Mouse (Mus musculus): ENCODE data around the gene Keap1.
"Not testable (repeated sequence)": the region's sequence is repeated elsewhere in the genome, so short reads cannot be mapped to it uniquely, and the experiment has no call there.

The Keap1 gene

DNA sequence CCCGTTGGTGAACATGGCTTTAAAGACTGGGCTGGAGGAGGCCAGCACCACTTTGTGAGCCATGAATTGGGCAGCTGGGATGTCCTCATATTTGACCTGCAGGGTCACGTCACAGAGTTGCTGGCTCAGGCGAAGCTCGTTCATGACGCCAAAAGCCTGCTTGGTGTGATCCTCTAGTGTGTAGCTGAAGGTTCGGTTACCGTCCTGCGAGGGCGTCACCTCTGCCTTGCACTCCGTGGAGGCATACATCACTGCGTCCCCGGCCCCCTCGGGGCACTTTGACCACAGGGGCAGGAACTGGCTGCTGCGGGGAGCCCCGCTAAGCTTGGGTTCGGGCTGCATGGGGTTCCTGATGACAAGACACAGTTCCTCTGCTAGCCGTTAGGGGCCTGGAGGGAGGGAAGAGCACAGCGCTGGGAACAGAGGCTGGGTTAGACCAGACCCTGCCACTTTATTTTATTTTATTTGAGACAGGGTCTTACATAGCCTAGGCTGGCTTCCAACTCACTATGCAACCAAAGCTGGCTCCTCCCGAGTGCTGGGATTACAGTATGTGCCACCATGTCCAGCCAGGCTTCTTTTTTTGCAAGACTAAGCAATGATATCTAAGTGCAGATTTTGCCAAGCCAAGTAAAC lies 1.7 kb downstream of the Keap1 start:
- in situ Hi-C loops (cut with MboI; ENCODE audit: low pct_unique_long_range_greater_than_20kb in 1 of 2, low sequenced_read_pairs in 2 of 2, unreplicated experiment in 1 of 2), result no loop called here

DNA sequence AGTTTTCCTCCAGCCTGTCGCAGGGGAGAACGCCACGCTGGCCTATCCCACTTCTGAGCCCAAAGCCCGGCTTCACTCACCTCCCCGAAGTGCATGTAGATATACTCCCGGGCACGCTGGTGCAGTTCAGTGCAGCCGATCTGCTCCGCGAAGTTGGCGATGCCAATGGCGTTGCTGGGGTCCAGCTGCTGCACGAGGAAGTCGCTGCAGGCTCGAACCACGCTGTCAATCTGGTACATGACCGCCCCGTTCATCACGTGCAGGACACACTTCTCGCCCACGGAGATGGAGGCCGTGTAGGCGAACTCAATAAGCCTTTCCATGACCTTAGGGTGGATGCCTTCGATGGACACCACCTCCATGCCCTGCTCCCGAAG lies 2.2 kb downstream of the Keap1 start:
- in situ Hi-C loops (cut with MboI; ENCODE audit: low pct_unique_long_range_greater_than_20kb in 1 of 2, low sequenced_read_pairs in 2 of 2, unreplicated experiment in 1 of 2), result no loop called here

DNA sequence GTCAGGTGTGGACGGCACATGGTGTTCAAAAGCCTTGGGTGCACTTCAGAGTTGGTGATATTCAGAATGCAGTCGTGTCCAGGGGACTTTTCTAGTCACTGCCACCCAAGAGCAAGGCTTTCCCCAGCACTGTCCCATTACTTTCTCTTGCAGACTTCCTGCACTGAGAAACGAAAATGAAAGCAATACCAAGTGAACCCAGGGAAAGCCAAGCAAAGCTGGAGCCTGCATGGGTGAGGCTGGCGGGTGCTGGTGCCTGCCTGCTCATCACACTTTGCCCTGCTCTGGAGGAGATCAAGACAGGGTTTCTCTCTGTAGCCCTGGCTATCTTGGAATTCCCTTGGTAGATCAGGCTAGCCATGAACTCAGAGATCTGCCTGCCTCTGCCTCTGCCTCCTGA lies 3.8 kb downstream of the Keap1 start:
- in situ Hi-C loops (cut with MboI; ENCODE audit: low pct_unique_long_range_greater_than_20kb in 1 of 2, low sequenced_read_pairs in 2 of 2, unreplicated experiment in 1 of 2), result no loop called here

DNA sequence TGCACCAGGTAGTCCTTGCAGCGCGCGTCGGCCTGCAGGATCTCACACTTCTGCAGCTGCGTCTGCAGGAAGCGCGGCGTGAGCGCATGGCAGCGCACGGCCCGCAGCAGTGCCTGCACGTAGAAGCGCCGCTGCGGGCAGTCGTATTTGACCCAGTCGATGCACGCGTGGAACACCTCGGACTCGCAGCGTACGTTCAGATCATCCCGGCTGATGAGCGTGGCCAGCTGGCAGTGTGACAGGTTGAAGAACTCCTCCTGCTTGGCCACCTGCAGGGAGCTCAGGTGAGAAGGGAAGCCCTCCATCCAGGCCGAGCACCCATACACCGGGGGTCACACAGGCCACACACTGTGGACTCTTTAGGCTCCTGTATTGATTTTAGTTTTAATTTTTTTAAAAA lies 5.4 kb downstream of the Keap1 start:
- in situ Hi-C loops (cut with MboI; ENCODE audit: low pct_unique_long_range_greater_than_20kb in 1 of 2, low sequenced_read_pairs in 2 of 2, unreplicated experiment in 1 of 2), result no loop called here

DNA sequence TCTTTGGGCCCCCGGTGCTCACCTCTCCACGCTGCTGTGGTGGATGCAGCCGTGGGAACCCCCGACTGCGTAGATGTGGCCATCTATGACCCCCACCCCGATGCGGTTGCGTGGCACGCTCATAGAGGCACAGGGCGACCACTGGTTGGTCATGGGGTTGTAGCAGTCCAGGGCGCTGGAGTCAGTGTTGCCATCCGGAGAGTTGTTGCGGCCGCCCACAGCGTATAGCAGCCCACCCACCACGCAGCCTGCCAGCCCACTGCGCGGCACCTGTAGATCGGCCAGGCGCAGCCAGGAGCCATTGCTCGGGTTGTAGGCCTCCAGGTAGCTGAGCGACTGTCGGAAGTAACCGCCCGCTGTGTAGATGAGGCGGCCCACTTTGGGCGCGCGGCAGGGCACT lies 5.8 kb downstream of the Keap1 start:
- in situ Hi-C loops (cut with MboI; ENCODE audit: low pct_unique_long_range_greater_than_20kb in 1 of 2, low sequenced_read_pairs in 2 of 2, unreplicated experiment in 1 of 2), result no loop called here

DNA sequence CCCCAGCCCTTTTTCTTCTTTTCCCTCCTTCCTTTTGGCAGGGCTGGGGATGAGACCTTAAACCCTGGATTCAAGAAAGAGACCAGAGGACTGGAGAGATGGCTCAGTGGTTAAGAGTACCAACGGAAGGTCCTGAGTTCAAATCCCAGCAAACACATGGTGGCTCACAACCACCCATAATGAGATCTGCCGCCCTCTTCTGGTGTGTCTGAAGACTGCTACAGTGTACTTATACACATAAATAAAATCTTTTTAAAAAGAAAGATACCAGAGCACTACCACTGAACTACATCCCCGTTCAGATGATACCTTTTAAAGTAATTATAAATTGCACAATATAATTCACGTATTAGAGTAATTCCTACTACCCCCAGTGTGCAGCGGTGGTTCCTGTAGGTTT lies 6.3 kb downstream of the Keap1 start:
- in situ Hi-C loops (cut with MboI; ENCODE audit: low pct_unique_long_range_greater_than_20kb in 1 of 2, low sequenced_read_pairs in 2 of 2, unreplicated experiment in 1 of 2), result no loop called here

DNA sequence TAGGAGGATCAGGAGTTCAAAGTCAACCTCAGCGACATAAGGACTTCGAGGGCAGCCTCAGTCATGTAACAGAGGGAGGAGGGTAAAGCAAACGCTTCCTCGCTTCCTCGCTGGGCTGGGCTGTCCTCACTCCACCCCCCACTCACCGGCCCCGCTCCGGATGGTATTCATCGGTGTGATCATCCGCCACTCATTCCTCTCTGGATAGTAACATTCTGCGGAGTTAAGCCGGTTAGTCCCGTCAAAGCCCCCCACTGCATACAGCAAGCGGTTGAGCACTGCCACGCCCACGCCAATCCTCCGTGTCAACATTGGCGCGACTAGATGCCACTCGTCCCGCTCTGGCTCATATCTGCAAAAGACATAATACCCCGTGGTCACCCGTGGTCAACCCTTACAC lies 7.6 kb downstream of the Keap1 start:
- in situ Hi-C loops (cut with MboI; ENCODE audit: low pct_unique_long_range_greater_than_20kb in 1 of 2, low sequenced_read_pairs in 2 of 2, unreplicated experiment in 1 of 2), result no loop called here

DNA sequence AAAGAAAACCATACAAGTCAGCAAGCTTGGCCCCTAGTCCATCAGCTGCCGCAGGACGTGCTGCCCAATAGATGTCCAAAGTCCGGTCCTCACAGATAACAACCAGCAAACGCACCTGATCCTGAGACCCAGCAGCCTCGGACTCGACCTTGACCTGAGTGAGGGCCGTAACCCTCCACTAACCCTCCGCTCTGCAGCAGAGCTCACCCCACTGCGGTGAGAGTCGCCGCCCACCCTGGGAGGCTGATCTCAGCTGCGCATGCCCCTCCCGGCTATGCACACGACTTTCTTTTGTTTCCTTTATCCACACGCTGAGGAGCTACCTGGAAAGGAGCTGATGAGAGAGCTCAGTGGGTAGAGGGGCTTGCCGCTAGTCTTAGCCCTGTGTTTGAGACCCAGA lies 11.8 kb downstream of the Keap1 start:
- in situ Hi-C loops (cut with MboI; ENCODE audit: low pct_unique_long_range_greater_than_20kb in 1 of 2, low sequenced_read_pairs in 2 of 2, unreplicated experiment in 1 of 2), result no loop called here

DNA sequence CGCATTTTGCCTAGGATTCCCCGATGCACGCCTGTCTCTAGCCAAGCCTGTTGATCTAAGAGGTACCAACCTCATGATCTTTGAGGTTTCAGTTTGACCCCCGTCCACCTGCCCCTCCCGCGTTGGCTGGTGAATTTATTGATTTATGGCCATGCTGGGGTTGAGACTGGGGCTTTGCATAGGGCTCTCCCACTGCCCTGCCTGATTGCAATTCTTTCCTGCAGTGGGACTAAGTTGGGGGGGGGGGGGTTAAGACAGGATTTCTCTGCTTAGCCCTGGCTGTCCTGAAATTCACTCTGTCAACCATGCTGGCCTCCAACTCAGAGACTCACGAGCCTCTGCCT lies 13.8 kb downstream of the Keap1 start:
- in situ Hi-C loops (cut with MboI; ENCODE audit: low pct_unique_long_range_greater_than_20kb in 1 of 2, low sequenced_read_pairs in 2 of 2, unreplicated experiment in 1 of 2), result no loop called here

DNA sequence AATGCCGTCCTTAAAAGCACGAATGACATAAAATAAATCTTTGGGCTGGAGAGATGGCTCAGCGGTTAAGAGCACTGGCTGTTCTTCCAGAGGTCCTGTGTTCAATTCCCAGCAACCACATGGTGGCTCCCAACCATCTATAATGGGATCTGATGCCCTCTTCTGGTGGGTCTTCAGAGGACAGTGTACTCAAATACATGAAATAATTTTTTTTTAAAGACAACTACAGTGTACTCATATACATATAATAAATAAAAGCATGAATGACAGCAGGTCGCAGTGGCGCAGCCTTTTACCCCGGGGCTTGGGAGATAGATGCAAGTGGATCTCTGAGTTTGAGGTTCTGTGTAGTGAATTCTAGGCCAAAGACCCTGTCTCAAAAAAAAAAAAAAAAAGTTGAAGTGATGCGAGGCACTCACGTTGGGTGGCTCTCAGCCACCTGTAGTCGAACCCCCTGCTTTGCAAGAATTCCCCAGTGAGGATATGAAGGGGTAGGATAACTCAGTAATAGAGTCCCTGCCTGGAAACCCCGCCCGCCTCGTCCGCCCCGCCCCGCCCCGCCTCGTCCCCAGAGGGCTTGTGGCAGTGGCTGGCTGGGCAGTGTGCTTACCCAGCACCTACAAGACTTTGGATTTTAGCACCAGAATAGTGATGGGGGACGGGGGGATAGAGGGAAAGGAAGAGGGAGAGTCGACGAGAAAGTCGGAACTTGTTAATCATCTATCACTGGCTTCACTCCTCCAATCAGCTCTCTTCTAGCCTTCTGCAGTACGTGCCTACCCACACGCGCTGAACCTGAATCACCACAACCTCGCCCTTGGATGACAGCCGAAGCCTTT lies 14.4 kb downstream of the Keap1 start:
- in situ Hi-C loops (cut with MboI; ENCODE audit: low pct_unique_long_range_greater_than_20kb in 1 of 2, low sequenced_read_pairs in 2 of 2, unreplicated experiment in 1 of 2), result no loop called here

DNA sequence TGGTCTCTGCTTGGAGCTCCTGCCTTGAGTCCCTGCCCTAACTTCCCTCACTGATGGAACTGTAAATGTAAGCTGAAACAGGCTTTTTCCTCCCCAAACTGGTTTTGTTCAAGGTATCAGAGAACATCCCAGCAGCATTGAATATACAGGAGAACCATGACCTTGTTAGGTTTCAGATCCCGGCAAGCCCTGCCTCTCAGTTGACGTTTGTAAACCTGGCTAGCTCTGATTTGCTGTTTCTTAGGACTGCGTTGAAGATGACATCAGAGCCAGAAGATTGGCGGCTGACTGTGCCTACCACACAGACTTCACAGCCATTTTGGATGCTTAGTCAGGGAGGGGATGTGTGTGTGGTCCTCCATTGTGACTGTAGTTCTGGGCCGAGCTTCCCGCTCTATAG lies 15.3 kb downstream of the Keap1 start:
- in situ Hi-C loops (cut with MboI; ENCODE audit: low pct_unique_long_range_greater_than_20kb in 1 of 2, low sequenced_read_pairs in 2 of 2, unreplicated experiment in 1 of 2), result no loop called here

DNA sequence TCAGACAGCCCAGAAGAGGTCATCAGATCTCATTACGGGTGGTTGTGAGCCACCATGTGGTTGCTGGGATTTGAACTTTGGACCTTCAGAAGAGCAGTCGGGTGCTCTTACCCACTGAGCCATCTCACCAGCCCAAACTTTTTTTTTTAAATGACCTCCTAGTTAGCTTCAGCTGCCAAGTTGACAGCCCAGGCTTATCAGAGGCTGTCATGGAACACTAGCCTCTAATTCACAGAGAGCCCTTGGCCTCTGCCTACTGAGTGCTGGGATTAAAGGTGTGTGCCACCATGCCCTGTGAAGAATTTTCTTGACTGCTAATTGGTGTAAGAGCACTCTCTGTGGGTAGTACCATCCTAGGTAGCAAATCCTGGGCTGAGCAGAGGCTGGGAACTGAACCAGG lies 15.7 kb downstream of the Keap1 start:
- in situ Hi-C loops (cut with MboI; ENCODE audit: low pct_unique_long_range_greater_than_20kb in 1 of 2, low sequenced_read_pairs in 2 of 2, unreplicated experiment in 1 of 2), result not testable (repeated sequence)

DNA sequence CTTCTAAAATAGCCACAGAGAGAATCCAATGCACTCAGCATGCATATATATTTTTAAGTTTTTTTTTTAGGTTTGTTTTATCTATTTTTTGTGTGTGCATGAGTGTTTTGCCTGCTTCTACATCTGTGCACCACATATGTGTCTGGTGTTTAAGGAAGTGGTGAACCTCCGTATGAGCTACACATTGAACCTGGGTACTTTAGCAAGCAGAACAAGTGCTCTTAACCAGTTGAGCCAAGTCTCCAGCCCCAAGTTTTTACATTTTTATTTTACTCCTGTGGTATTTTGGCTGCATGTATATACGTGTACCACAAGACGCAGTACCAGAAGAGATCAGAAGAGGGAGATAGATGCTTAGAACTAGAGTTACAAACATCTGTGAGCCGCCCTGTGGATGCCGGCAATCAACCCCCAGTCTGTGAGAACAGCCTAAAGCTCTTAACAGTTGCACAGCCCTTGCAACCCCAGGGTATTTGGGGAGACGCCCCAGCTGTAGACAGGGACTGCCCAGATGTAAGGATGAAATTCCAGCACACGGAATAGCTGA lies 17.7 kb downstream of the Keap1 start:
- in situ Hi-C loops (cut with MboI; ENCODE audit: low pct_unique_long_range_greater_than_20kb in 1 of 2, low sequenced_read_pairs in 2 of 2, unreplicated experiment in 1 of 2), result no loop called here

DNA sequence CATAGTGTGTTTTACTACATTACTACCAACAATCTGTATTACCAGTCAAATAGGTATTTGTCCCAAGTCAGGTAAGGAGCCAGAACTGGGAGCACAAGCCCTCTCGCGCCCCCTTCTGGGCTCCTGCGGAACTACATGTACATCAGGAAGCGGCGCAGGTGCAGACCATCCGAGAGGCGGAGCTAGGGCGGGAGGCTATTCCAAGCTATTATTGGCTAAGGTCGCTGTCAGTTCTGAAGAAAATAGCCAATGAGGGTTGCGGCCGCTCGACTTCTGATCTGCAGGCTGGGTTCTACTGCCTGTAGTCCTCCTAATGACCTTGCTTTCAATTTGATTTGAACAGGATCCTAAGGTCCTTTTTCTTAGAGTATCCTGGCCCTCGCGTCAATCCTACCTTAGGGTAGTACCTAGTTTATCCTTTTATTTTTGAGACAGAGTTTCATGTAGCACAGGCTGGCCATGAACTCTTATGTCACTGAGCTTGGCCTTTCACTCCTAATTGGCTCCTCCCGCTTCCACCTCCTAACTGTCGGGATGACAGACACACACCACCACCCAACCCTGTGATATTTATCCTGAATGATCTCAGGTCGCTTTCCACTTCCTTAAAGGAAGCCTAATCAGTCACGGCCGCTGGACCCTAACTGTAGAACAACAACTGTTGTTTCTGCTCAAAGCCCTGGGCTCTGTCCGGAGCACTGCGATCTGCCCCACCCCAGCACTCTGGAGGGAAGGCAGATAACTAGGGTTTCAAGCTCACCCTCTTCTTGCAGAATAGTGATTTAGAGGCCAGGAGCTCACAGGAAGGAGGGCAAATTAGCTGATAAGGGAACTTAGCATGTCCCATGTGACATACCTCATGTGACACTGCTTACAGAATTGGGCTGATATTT lies 18.4 kb downstream of the Keap1 start:
- in situ Hi-C loops (cut with MboI; ENCODE audit: low pct_unique_long_range_greater_than_20kb in 1 of 2, low sequenced_read_pairs in 2 of 2, unreplicated experiment in 1 of 2), result no loop called here

DNA sequence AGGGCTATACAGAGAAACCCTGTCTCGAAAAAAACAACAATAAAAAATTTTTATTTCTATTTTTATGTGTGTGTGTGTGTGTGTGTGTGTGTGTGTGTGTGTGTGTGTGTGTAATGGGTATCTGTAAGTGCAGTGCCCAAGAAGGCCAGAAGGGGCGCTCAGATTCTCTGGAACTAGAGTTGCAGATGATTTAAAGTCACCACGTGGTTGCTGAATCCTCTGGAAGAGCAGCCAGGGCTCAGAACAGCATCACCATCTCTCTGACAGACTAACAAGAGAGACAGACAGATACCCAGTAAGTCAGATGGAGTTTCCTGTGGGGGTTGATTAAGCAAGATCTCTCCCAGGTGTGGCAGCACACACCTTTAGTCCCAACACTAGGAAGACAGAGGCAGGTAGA lies 19.3 kb downstream of the Keap1 start:
- in situ Hi-C loops (cut with MboI; ENCODE audit: low pct_unique_long_range_greater_than_20kb in 1 of 2, low sequenced_read_pairs in 2 of 2, unreplicated experiment in 1 of 2), result no loop called here

DNA sequence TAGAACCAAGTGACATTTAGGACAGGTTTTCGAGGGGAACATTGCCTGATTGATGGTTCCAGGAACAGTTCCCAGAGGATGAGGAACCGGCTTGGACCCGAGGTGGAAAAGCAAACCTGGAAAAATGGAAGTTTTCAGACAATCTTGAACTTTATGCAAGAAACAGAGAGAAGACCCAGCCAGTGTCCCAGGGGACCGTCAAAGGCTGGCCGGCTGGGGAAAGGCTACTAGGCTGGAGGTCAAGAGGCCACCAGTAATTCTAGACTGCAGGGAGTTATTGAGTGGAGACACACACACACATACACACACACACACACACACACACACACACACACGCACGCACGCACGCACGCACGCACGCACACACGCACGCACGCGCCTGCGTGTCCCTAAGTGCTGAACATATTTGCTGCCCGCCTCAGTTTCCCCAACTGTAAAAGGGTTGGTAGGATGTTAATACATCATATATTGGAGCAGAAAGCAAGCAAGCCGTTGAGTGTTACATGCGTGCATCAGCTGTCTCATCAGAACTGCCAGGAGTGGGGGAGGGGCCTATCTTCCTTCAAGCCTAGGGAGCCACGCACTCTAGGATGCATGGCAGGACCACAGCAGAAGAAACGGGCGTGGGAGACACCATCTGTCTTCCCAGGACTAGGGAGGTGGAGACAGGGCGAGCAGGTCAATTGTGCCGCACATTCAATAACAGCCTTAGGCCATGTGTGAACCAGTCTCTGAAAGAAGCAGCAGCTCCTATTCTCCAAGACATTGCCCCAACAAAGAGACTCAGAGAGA lies 22.9 kb downstream of the Keap1 start:
- in situ Hi-C loops (cut with MboI; ENCODE audit: low pct_unique_long_range_greater_than_20kb in 1 of 2, low sequenced_read_pairs in 2 of 2, unreplicated experiment in 1 of 2), result no loop called here

DNA sequence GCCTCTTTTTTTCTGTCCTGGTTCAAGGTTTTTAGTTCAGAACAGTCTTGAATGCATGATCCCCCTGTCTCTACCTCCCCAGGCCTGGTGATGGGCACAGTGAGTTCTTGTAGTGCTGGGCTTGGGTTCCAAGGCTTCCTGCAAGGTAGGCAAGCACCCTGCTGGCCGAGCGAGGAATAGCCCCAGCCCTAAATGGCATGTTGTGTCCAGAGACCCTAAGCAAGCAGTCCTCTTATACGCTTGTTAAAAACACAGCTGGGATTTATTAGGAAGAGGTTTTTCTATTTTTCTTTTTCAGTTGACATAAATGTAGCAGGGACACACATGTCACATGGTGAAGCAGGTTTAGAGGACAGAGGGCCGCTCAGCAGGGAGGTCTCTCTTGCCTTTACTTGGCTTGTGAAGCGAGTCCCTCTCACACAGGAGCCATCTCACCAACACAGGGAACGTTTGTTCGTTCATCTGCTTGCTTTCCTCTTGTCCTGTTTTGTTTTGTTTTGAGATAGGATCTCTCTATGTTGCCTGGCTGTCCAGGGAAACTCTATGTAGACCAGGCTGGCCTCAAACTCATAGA lies 25.5 kb downstream of the Keap1 start:
- in situ Hi-C loops (cut with MboI; ENCODE audit: low pct_unique_long_range_greater_than_20kb in 1 of 2, low sequenced_read_pairs in 2 of 2, unreplicated experiment in 1 of 2), result no loop called here

DNA sequence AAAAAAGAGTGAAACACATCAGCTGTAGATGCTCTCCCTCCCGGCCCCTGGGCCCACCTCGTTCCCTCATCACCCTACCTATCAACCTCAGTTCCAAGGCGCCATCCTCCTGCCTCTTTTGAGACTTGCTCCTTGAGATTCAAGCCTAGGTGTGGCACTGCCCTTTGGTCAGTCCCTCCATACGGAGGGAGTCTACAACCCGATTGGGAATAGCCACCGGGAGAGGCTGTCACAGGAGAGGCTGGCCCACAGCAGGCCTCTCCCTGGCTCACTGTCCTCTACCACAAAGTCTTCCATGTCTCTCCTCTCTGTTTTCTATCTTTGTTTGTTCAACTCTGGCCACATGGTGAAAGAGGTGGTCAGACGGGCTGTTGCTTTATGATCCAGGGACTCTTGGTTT lies 27.5 kb downstream of the Keap1 start:
- in situ Hi-C loops (cut with MboI; ENCODE audit: low pct_unique_long_range_greater_than_20kb in 1 of 2, low sequenced_read_pairs in 2 of 2, unreplicated experiment in 1 of 2), result no loop called here

Data from mouse embryonic stem cell (cell line).